Mouse (Mus musculus) frontal cortex, postnatal 14 days (tissue): ENCODE results near the gene Syt9.
A peak's percentile ranks its signal among the peaks of the same experiment; 100 is the strongest.

ENCODE experiments used
- DNase-seq, 2 experiments: peaks; one replicate each; pipeline ENCODE4 v3.0.0; 2022; ENCODE audit warnings: low spot score in 2 of 2

Gene Syt9

GRCm38 (mm10) chr7:107370232-107371125 lies at the start of gene Syt9:
Gene Syt9 (plus strand): TSS chr7:107370728.
- peak in 1 of 2 experiments; percentile 19 for DNase-seq

- no peak for DNase-seq
These were observed 31.5 kb upstream of the Syt9 start for GRCm38 (mm10) chr7:107339013-107339412.

- no peak for DNase-seq
These were observed 30.9 kb upstream of the Syt9 start for GRCm38 (mm10) chr7:107339560-107340057.

GRCm38 (mm10) chr7:107340221-107340620 lies 30.3 kb upstream of the Syt9 start:
- no peak for DNase-seq

- DNase-seq: no peak
These were observed 28.9 kb upstream of the Syt9 start for GRCm38 (mm10) chr7:107341519-107342190.

- DNase-seq: no peak
These were observed 21.3 kb upstream of the Syt9 start for GRCm38 (mm10) chr7:107349201-107349600.

GRCm38 (mm10) chr7:107362153-107362552 lies 8.4 kb upstream of the Syt9 start:
- no peak for DNase-seq

- no peak for DNase-seq
These were observed 7.9 kb upstream of the Syt9 start for GRCm38 (mm10) chr7:107362634-107363033.

- DNase-seq: no peak
These were observed 795 bp downstream of the Syt9 start for GRCm38 (mm10) chr7:107371126-107371920.

GRCm38 (mm10) chr7:107380562-107380961 lies 10.0 kb downstream of the Syt9 start:
- no peak for DNase-seq

- DNase-seq: no peak
These were observed 19.1 kb downstream of the Syt9 start for GRCm38 (mm10) chr7:107389604-107390003.

GRCm38 (mm10) chr7:107392749-107393148 lies 22.2 kb downstream of the Syt9 start:
- DNase-seq: no peak

GRCm38 (mm10) chr7:107400061-107400799 lies 29.7 kb downstream of the Syt9 start:
- peak; percentile 8 to 34 for DNase-seq

- no peak for DNase-seq
These were observed 32.7 kb downstream of the Syt9 start for GRCm38 (mm10) chr7:107403261-107403660.

GRCm38 (mm10) chr7:107414928-107415327 lies 44.4 kb downstream of the Syt9 start:
- DNase-seq: no peak

GRCm38 (mm10) chr7:107417043-107417850 lies 46.7 kb downstream of the Syt9 start:
- no peak for DNase-seq

GRCm38 (mm10) chr7:107437381-107437780 lies 66.9 kb downstream of the Syt9 start:
- no peak for DNase-seq

GRCm38 (mm10) chr7:107444579-107444978 lies 74.1 kb downstream of the Syt9 start:
- DNase-seq: no peak

- no peak for DNase-seq
These were observed 84.1 kb downstream of the Syt9 start for GRCm38 (mm10) chr7:107454660-107455059.

GRCm38 (mm10) chr7:107455118-107455521 lies 84.6 kb downstream of the Syt9 start:
- DNase-seq: no peak
